Mouse (Mus musculus) heart, postnatal 4 days (tissue): ENCODE measurements at regions not wholly inside any gene's neighbourhood (a gene's known extent, or its start where the extent isn't known, plus 50 kb on each side); places are given as distances from the start of the nearest gene placed in this dataset.
A peak's percentile ranks its signal among the peaks of the same experiment; 100 is the strongest.

Source experiments
- DNase-seq: peaks from one replicate; pipeline ENCODE4 v3.0.0; 2021

DNA sequence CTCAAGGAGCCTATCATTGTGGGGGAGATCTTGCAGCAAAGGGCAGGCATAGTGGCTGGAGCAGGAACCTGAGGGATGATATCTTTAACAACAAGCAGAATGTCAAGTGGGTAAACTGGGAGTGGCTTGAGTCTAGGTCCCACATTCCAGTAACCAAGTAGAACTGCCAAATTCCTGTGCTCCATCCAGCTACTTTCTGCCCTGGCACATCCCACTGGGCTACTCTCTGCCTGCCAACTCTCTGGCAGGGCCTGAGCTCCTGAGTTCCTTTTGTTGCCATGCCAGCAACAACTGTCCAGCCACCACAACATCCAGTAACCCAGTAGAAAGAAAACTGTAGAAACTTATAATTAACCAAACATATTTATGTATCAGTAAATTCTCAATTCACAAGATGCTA, 1088.8 kb upstream of the Tenm4 start:
- peak; percentile 26 for DNase-seq

GRCm38 (mm10) chr7:95084328-95084727, 1086.7 kb upstream of the Tenm4 start:
- DNase-seq, result no peak

- peak; percentile 26 for DNase-seq
Observed at GRCm38 (mm10) chr7:95091360-95091759, 1079.7 kb upstream of the Tenm4 start.

DNA sequence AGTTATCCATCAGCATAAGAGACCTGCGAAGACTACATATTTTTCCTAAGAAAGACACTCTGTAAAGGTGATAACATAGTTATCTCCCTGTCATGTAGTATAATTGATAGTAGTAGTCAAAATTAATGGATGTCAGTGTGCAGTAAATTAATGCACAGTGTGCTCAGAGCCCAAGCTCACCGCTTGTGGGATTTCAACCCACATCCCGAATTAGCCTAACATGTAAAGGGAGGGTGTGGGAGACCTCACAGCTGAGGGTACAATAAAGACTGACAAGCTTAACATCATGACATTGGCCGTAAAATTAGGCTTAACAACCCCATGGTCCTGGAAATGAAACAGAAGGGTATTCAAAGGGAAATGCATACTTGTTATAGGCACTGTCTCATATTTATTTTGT, 1042.0 kb upstream of the Tenm4 start:
- DNase-seq, result no peak

DNA sequence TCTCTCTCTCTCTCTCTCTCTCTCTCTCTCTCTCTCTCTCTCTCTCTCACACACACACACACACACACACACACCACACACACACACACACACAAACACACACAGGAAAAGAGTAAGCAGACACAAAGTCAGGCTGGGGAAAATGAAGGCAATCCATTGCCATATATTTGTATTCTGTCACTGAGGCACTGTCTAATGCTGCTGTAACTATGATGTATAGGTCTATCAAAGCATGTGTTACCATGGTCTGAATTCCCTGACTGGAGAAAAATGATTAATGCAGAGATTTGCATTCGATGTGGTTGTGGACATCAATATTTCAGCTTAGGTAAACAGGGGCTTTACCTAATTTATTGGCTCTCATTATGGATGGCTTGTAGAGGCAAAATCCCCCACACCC, 1038.0 kb upstream of the Tenm4 start:
- no peak for DNase-seq

DNA sequence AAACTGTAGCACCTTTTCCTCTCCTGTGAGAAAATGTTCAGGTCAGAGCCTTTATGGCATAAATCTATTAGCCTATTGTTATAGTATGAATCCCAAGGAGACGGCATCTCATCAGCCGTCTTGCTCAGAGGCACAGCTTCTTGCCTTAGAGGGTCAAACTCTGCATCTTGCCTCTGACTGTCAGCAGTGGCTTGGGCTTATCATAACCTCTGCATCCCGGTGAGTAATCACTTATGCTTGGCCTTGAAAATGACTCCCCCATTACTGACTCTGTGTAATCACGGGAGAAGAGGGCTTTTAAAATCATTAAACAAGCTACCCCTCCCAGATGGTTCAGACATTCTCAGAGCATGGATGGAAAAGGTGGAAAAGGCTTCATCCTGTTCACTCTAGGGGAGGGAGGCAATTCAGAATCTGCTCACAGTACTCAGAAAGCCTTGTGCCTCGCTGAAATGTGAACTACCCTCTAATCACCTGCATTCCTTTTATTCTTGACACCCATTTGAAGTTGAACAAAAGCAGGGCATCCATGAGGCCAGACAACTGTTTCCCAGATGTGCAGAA, 1036.9 kb upstream of the Tenm4 start:
- no peak for DNase-seq

GRCm38 (mm10) chr7:95141778-95142177, 1029.3 kb upstream of the Tenm4 start:
- no peak for DNase-seq

- DNase-seq, result no peak
Observed at GRCm38 (mm10) chr7:95143037-95143436, 1028.0 kb upstream of the Tenm4 start.
